Mouse (Mus musculus) 416B (cell line): ENCODE data around the gene Iqgap3.

Experiments used
- DNase-seq: peaks from one replicate; pipeline ENCODE4 v3.0.0; 2011; ENCODE audit warnings: low read depth

Iqgap3 gene

DNA sequence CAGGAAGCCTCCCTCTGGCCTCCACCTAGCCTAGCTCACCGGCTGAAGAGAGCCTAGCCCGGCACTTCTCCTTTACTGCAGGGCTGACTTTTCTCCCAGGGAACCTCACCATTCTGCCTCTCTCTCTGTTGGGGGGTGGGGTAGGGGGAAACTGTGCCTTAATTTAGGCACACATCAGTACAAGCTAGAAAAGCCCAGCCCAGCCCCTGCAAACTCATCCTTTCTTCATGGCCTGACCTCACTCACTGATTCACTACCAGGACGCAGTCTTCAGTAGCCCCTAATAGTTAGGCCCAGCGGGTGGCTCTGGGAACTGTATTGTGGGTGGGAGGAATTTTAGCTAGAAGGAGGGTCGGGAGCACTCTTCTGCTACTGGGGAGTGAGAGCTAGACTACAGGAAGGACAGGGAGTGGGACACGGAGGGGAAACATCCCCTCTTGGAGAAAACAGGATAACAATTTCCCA lies 67.8 kb downstream of the Iqgap3 start:
- no peak for DNase-seq

DNA sequence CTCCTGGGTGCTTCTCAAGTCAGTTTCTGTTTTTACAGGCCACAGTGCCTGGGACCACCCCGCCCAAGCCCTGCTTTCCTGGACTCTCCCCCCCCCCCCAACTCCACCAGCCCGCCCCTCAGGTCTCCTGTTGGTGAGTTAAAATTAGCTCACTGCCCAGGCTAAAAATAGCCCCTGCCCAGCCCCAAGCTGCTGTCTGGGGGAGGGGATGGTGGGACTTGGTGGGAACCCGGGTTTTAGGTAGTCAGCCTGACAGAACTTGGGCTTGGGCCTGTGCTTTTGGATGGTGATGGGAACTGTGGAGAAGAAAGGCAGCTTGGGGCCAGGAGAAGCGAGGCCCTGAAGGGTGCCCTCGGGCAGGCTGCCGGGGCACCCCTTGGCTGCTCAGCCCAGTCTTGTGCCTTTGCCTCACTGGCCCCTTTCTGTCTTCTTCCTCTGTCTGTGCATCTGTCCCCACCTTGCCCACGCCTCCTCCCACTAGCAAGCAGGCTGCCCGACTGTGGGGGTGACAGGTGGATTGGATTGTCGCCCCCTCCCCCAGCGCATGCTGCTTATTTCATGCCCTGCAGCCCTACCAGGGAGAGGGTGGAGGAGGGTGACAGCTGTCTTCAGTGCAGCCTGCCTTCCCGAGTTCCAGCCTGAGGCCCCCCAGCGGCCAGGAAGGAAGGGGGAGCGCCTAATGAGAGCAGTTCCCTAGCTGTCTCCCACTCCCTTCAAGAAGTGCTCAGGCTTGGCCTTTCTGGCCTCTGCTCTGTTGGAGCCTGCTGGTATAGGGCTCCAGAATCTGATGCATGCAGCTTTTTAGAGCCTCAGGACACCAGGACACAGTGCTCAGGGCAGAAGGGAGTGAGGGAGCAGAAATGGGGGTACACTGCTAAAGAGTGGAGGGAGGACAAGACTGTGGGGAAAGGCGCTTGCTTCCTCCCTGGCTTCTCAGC lies 68.6 kb downstream of the Iqgap3 start:
- no peak for DNase-seq

DNA sequence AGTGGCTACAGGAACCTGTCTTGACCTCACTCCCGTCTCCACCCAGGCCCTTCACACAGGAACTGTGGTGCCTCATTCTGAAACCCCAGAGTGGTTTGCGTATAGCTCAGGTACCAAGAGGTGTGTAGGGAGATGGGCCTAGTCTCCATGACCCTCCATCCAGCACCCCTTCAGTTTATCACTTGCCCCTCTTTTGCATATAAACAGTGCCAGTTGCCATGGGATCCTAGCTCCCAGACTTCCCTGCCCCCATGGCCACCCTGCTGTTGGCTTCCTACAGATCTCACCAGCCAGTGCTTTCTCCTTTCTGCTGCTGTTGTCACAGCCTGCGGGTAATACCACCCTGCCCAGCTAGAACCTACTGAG lies 69.2 kb downstream of the Iqgap3 start:
- no peak for DNase-seq

DNA sequence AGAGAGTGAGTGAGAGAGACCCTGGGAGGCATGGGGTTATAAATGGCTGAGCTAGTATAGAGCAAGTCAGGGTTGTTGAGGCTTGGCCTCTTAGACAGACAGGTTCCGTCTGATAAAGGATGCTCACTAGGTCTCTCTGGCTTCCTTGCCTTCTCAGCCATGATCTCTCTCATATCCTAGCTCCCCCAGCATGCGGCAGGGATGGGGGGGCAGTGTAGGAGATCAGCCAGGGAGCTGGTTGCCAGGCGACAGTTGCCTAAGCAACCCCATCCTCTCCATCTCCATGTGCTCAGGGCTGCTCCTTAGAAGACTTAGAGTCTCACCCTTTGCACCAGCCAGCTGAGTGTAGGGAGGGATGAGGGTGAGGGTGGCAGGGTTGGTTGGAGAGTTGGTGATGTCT lies 70.3 kb downstream of the Iqgap3 start:
- DNase-seq, result no peak

DNA sequence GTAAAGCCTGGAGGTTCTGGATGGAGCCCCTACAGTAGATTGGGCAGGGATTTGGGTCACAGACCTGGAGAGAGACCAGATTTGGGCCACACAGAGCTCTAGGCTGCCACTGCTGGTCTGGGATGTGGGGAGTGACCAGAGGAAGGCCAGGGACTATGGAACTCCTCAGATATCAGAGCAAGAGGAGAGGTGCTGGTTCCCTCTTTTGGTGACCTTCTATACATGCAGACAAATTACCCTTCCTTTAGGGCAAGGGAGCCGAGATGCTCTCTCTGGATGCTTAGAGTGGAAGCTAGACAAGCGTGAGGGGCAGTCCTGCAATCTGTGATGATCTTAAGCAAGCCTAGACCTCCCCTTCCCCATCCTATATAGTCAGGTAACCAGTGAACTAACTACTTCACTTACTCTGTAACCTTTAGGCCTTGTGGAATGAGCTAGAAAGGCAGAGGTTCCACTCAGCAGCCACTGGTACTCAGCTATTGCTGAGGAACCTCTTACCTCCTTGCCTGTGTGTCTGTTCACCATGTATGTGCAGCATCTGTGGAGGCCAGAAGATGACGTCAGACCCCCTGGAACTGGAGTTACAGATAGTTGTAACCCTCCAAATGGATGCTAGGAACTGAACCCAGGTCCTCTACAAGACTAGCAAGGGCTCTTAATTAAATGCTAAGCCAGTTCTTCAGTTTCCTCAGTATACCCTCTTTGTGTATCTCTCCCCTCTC lies 71.7 kb downstream of the Iqgap3 start:
- peak; percentile 33 for DNase-seq

DNA sequence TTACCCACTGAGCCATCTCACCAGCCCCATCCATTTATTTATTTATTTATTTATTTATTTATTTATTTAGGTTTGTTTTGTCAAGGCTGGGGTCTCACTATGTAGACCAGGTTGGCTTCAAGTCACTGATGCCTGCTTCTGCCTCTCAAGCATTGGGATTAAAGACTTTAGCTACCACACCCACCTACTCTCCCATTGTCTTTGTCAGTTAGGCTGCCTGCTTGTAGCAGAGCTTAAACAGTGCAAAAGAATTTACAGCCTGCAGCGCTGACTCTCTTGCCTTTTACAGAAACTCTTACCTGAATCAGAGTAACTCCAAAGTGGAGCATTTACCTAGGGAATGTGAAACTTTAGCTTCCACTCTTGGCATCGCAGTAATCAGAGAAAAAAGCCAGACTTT lies 72.5 kb downstream of the Iqgap3 start:
- DNase-seq, result no peak

DNA sequence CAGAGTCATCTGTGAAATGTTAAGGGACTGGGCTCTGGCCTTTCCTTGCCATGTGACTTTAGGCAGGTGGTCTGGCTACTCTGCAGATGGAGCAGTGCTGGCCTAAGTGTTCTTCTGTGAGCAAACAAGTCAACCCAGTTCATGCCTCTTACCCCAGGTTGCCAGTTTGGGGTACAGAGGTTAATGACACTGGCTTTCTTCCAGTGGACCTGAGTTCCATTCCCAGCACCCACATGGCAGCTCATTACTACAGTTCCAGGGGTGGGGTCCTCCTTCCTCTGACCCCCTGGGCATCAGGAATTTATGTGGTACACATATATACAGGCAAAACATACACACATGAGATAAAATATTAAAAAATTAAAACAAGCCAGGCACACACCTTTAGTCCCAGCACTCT lies 75.0 kb downstream of the Iqgap3 start:
- DNase-seq, result no peak

DNA sequence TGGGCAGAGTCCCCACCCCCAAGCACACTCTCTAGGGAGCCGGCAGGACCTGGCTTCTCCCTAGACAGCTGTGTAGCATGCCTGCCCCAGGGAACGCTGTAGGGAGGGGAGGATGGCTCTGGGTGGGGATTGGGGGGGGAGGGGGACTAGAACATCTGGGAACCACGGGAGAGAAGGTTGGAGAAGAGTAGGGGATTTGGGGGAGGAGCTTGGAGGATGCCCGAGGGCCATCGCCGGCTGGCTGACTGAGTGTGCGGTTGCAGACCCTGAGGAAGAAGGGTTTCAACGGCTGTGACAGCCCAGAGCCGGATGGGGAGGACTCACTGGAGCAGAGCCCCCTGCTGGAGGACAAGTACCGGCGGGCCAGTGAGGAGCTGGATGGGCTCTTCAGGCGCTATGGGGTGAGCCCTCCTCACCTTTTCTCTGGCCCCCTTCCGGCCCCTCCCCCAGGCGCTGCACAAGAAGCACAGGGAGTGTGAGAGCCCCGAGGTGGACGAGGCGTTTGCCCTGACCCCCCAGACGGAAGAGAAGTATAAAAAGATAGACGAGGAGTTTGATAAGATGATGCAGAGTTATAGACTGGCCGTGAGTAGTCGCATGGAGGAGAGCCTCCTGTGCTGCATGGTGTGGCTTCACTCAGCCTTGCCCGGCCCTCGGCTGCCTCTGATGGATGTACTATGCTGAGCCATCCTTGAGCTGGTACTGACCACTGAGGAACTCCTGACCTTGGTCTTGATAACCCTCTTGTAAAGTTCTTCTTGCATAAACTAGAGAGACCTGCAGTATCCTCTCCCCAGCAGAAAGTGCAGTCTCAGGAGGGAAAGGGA lies 76.2 kb downstream of the Iqgap3 start:
- DNase-seq, result no peak

DNA sequence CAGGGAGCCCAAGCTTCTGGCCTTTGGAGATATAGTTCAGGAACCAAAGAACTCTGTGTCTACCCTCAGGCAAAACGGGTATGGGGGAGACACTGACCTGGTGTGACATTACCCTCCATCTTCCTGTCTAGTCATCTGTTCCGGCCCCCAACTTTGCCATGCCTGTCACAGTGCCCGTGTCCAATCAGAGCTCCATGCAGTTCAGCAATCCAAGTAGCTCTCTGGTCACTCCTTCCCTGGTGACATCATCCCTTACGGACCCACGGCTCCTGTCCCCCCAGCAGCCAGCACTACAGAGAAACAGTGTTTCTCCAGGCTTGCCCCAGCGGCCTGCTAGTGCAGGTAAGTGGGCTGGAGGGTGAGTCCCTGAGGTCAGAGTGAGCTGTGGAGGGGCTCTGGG lies 77.2 kb downstream of the Iqgap3 start:
- DNase-seq, result no peak

DNA sequence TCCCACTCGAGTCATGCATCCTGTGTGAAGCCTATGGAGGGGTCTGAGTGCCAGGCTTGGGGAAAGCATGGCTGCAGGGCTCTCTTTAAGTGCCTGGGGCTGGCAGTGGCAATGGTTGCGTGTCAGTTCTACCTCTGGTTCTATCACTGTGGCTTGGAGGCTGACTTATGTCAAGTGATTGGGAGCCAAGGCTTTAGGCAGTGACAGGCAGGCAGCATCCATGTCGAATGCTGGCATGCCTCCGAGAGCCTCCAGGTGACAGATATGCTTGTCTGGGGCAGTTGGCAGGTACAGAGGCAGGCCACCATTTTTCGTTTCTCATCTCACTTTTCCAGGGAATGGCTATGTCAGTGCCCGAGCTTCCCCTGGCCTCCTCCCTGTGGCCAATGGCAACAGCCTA lies 79.1 kb downstream of the Iqgap3 start:
- no peak for DNase-seq

DNA sequence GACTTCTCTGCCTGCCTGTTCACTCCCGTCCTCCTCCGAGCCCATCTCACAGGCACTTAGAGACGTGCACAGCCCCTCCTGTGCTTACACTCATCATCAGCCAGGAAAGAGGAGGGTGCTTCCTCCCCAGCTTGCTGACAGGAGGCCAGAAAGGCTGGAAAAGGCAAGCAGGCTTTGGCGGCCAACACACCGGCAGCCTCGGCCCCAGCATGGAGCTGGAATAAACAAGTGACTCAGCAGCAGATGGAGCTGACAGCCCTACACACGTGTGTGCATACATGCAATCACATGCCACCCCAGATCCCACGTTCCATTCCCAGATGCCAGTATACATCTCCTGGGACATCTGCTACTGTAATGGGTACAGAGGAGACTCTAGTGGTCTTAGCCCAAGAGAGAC lies 80.5 kb downstream of the Iqgap3 start:
- no peak for DNase-seq

DNA sequence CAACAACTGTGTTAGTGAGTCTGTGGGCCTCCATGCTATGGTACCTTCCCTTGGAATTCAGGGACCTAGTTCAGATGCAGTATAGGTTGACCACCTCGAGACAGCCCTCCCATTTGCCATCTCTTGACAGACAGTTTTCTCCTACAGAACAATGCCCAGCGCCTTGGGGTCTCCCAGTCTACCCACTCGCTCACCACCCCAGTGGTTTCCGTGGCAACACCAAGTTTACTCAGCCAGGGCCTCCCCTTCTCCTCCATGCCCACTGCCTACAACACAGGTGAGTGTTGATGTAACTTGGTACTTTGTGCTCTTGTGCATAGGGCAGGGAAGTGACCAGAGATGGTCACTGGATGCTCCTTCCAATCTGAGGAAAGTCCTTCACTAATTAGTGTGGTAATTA lies 81.0 kb downstream of the Iqgap3 start:
- DNase-seq, result no peak

DNA sequence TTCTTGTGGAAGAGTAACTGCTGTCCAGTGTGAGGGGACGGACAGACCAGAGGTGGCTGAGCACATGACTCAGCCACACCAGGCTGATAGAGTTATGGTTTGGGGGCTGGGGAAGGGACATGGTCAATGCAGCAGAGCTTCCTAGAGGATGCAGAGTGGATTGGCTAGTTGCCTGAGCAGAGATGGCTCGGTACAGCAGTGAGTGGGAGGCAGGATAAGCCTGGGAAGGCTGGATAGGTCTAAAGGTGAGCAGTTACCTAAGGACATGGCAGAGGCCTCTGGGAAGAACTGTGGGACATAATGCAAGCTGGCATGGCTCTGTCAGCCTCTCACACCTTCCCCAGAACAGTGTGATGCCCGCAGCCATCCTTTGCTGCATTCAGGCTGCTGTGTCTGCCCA lies 82.1 kb downstream of the Iqgap3 start:
- no peak for DNase-seq

DNA sequence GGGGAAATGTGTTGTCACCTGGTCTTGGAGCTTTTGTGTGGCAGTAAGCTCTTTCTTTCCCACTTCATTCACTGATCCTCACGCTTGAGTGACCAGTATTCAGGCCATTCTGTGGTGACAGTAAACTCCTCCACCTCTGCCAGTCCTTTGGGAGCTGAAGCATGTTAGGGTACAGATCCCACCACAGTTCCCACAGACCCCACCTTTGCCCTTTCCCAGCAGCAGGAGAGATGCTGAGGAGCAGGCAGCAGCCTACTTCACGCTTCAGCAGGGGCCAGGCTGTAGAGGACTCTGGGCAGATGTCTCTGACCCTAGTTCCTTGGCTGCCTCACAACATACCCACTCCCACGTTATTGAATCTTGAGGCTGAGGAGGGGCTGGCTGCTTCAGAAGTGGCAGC lies 82.5 kb downstream of the Iqgap3 start:
- DNase-seq, result no peak

DNA sequence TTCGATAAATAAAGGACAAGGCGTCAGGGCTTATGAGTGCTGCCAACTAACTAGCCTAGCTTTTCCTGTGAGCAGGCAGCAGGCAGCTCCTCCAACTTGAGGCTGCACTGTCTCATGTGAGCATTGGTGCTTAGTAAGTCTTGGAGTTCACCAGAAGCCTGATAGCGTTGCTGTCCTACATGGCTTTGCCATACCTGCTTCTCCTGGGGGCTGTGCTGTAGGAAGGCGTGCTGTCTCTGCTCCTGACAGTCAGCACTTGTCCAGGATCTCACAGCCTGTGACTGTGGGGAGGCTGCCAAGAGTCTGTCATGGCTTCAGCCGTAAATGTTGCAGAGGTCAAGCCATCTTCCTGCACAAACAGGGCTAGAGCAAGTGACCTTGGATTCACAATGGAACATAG lies 84.3 kb downstream of the Iqgap3 start:
- no peak for DNase-seq

DNA sequence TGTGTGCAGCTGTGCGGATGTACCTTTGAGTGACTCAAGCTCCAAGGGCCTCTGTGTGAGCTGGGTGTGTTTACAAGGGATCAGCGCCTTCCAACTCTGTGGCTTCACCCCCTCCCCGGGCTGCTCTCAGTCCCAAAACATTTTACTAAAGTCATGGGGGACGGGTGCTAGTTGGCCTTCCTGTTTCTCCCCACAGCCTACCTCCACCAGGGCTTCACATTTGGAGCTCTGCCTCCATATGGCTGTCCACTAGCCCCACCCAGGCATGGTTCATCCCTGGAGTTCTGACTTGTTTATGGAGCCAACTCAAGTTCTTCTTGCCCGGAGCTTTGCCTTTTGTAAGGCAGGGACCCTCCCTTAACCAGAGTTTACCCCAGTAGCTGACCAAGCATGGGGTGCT lies 88.6 kb downstream of the Iqgap3 start:
- DNase-seq, result no peak
